Mouse (Mus musculus) ES-E14 (cell line): ENCODE data around the gene D930020B18Rik. TPM values are rescaled to one million over a fixed set of nuclear protein-coding genes. Genes with fewer than 3 reads are reported as not detected.

Experiments used
- DNase-seq: peaks from one replicate; pipeline ENCODE4 v3.0.0-alpha.2; 2013; ENCODE audit warnings: low read depth, low spot score
- H3K27ac ChIP-seq: 2 replicates; pipeline ENCODE4 v1.5.1; 2012; ENCODE audit warnings: low read depth, mild to moderate bottlenecking, low read length, moderate library complexity, mixed read lengths; ENCODE audit not compliant: poor library complexity, insufficient read depth, severe bottlenecking
- H3K36me3 ChIP-seq: 2 replicates; pipeline ENCODE4 v1.6.1; 2012; ENCODE audit warnings: mild to moderate bottlenecking, low read length, moderate library complexity, mixed read lengths; ENCODE audit not compliant: control insufficient read depth, poor library complexity, insufficient read depth, severe bottlenecking
- H3K4me1 ChIP-seq, 2 experiments: fragments of 150-350 bp in 1 of 2; sonication (generic) in 1 of 2; 2 replicates each; pipeline ENCODE4 v1.6.1; 2012; ENCODE audit warnings: low read length in 2 of 2, mild to moderate bottlenecking in 1 of 2, mixed read lengths in 1 of 2; ENCODE audit not compliant: control insufficient read depth in 2 of 2, insufficient read depth in 2 of 2, poor library complexity in 1 of 2
- H3K4me3 ChIP-seq, 2 experiments: fragments of 150-350 bp in 1 of 2; sonication (generic) in 1 of 2; 2 replicates each; pipeline ENCODE4 v1.5.1; 2012; ENCODE audit warnings: low read length in 2 of 2, low read depth in 1 of 2, mild to moderate bottlenecking in 1 of 2, mixed read lengths in 1 of 2; ENCODE audit not compliant: insufficient read depth in 1 of 2, poor library complexity in 1 of 2, severe bottlenecking in 1 of 2
- H3K9ac ChIP-seq: 2 replicates; pipeline ENCODE4 v1.6.1; 2012; ENCODE audit warnings: low read depth, mild to moderate bottlenecking, low read length, mixed read lengths; ENCODE audit not compliant: poor library complexity, insufficient read depth, severe bottlenecking
- H3K9me3 ChIP-seq: fragments of 150-350 bp; sonication (generic); 2 replicates; pipeline ENCODE4 v1.6.1; 2012; ENCODE audit warnings: low read depth, mild to moderate bottlenecking, low read length; ENCODE audit not compliant: control insufficient read depth, insufficient read depth
- CHD2 ChIP-seq: IDR thresholded peaks from 2 replicates; pipeline ENCODE4 v1.6.1; 2014; ENCODE audit warnings: mild to moderate bottlenecking, low read depth, low read length, inconsistent platforms
- HCFC1 ChIP-seq: IDR thresholded peaks from 2 replicates; pipeline ENCODE4 v1.6.1; 2012; ENCODE audit warnings: low read length, inconsistent platforms, borderline replicate concordance; ENCODE audit not compliant: insufficient read depth
- MAFK ChIP-seq: IDR thresholded peaks from 2 replicates; pipeline ENCODE4 v1.6.1; 2014; ENCODE audit warnings: mild to moderate bottlenecking, low read depth, low read length, inconsistent platforms; ENCODE audit not compliant: insufficient read depth
- ZC3H11A ChIP-seq: IDR thresholded peaks from 2 replicates; pipeline ENCODE4 v1.6.1; 2012; ENCODE audit warnings: low read depth, mild to moderate bottlenecking, inconsistent platforms, low read length, borderline replicate concordance
- ZNF384 ChIP-seq: IDR thresholded peaks from 2 replicates; pipeline ENCODE4 v1.6.1; 2012; ENCODE audit warnings: low read depth, low read length, inconsistent platforms
- in situ Hi-C, 2 experiments: fragments of 600-800 bp; cut with MboI; formaldehyde crosslinking; loops; one replicate each; pipeline ENCODE4 v1.15.1; 2025; ENCODE audit warnings: low sequenced_read_pairs in 2 of 2, inconsistent platforms in 1 of 2; ENCODE audit not compliant: unreplicated experiment in 2 of 2
- total RNA-seq: library from RNA; depleted of rRNA; stranded (reverse); fragments of 300-350 nt; gene quantifications from 2 replicates; pipeline ENCODE4 v1.2.3, GENCODE M21; 2012; rRNA removed

Gene D930020B18Rik
- 0.13 and 0.21 TPM in 2 replicates for total RNA-seq

GRCm38 (mm10) chr10:121641272-121642053 is at the start of gene D930020B18Rik:
Gene D930020B18Rik (plus strand): TSS chr10:121641588.
- peaks cover 0 to 6% of the 10 kb centered on the region in 2 experiments; a peak in 1 of 4 replicates for H3K4me1 ChIP-seq
- H3K36me3 ChIP-seq: no peaks in the 10 kb centered on the region
- TF ChIP-seq ZNF384: no peak
- TF ChIP-seq ZC3H11A: no peak
- no peak for TF ChIP-seq CHD2
- TF ChIP-seq HCFC1: peak; percentile 20; the same call in 1 of the 2 replicates
- in situ Hi-C loops: no loop called here
- peak within 1 kb of the TSS; percentile 64 for H3K9ac ChIP-seq
- H3K9me3 ChIP-seq: no peaks in the 10 kb centered on the region
- DNase-seq: peak; percentile 67
- H3K4me3 ChIP-seq: peak within 1 kb of the TSS; percentile 74 to 77
- no peak within 1 kb of the TSS for H3K27ac ChIP-seq

GRCm38 (mm10) chr10:121596580-121596979 is 44.8 kb upstream of the D930020B18Rik start:
- in situ Hi-C loops: no loop called here
- Histone ChIP-seq H3K27ac (no peak overlapping the region), H3K4me1 (peaks cover 0 to 8% of the 10 kb centered on the region in 2 experiments; a peak in 2 of 4 replicates), H3K36me3 (peaks cover 61% of the 10 kb centered on the region), H3K9me3 (no peaks in the 10 kb centered on the region), H3K9ac (no peak overlapping the region), H3K4me3 (no peak overlapping the region)
- DNase-seq: no peak
- TF ChIP-seq MAFK (no peak), ZNF384 (no peak), ZC3H11A (no peak), HCFC1 (no peak), CHD2 (no peak)

- H3K27ac ChIP-seq: no peak overlapping the region
- no peak for DNase-seq
- peaks cover 0 to 10% of the 10 kb centered on the region in 2 experiments; a peak in 1 of 4 replicates for H3K4me1 ChIP-seq
- no peaks in the 10 kb centered on the region for H3K9me3 ChIP-seq
- in situ Hi-C loops: no loop called here
- H3K4me3 ChIP-seq: no peak overlapping the region
- TF ChIP-seq ZNF384 (no peak), MAFK (no peak), ZC3H11A (no peak), HCFC1 (no peak), CHD2 (no peak)
- no peak overlapping the region for H3K9ac ChIP-seq
- H3K36me3 ChIP-seq: peaks cover 82% of the 10 kb centered on the region
These were observed 40.1 kb upstream of the D930020B18Rik start for GRCm38 (mm10) chr10:121601272-121601671.

- Histone ChIP-seq H3K4me3 (no peak overlapping the region), H3K36me3 (peaks cover 86% of the 10 kb centered on the region), H3K9ac (no peak overlapping the region), H3K4me1 (peaks cover 0 to 13% of the 10 kb centered on the region in 2 experiments; a peak in 1 of 4 replicates), H3K9me3 (no peaks in the 10 kb centered on the region), H3K27ac (no peak overlapping the region)
- DNase-seq: no peak
- no peak for TF ChIP-seq ZNF384
- no peak for TF ChIP-seq HCFC1
- TF ChIP-seq CHD2: no peak
- TF ChIP-seq ZC3H11A: no peak
- no peak for TF ChIP-seq MAFK
- in situ Hi-C loops: no loop called here
These were observed 37.8 kb upstream of the D930020B18Rik start for GRCm38 (mm10) chr10:121603556-121603955.
